Mouse (Mus musculus): ENCODE measurements around the gene 4933403O08Rik. TPM values are rescaled to one million over a fixed set of nuclear protein-coding genes. Genes with fewer than 3 reads are reported as not detected.

4933403O08Rik gene
- total RNA-seq (2021) (not detected), polyA plus RNA-seq (2012; rRNA removed) (not detected in 2 replicates)
- long read RNA-seq: 0 reads

GRCm38 (mm10) chrX:112238749-112239148, at the start of gene 4933403O08Rik:
TSS of gene 4933403O08Rik (plus strand) at chrX:112239049.
- H3K4me3 ChIP-seq: no peak within 1 kb of the TSS
- WGBS: 83% methylated on average over 3 of the region's 3 CpGs
- H3K27ac ChIP-seq: no peak within 1 kb of the TSS
- H3K9ac ChIP-seq (ENCODE audit: low read depth, low read length): no peak within 1 kb of the TSS
- TF ChIP-seq CTCF (IDR thresholded peaks at IDR 0.05): no peak
- TF ChIP-seq POLR2A (IDR thresholded peaks at IDR 0.05; ENCODE audit: insufficient read depth, low read depth, low read length): no peak
- TF ChIP-seq EP300 (IDR thresholded peaks at IDR 0.05; ENCODE audit: insufficient read depth, low read depth, low read length): no peak
- no peaks in the 10 kb centered on the region for H3K36me3 ChIP-seq (ENCODE audit: control insufficient read depth, insufficient read depth, low read length)
- intact Hi-C loops (cut with DNase I): no loop called here
- DNase-seq: no peak
- H3K4me1 ChIP-seq (ENCODE audit: control insufficient read depth, insufficient read depth, low read length): no peaks in the 10 kb centered on the region
- no peaks in the 10 kb centered on the region for H3K27me3 ChIP-seq (ENCODE audit: control insufficient read depth, insufficient read depth, low read length)
- no peaks in the 10 kb centered on the region for H3K79me2 ChIP-seq (replicated peaks; ENCODE audit: control insufficient read depth, insufficient read depth, low read length)

- Histone ChIP-seq H3K4me1 (ENCODE audit: control insufficient read depth, insufficient read depth, low read length) (no peaks in the 10 kb centered on the region), H3K27ac (no peak overlapping the region), H3K9ac (ENCODE audit: low read depth, low read length) (no peak overlapping the region), H3K36me3 (ENCODE audit: control insufficient read depth, insufficient read depth, low read length) (no peaks in the 10 kb centered on the region), H3K79me2 (replicated peaks; ENCODE audit: control insufficient read depth, insufficient read depth, low read length) (no peaks in the 10 kb centered on the region), H3K27me3 (ENCODE audit: control insufficient read depth, insufficient read depth, low read length) (no peaks in the 10 kb centered on the region), H3K4me3 (no peak overlapping the region)
- intact Hi-C loops (cut with DNase I): no loop called here
- DNase-seq: no peak
- WGBS: 74% methylated on average over 1 of the region's 1 CpGs
- TF ChIP-seq CTCF (IDR thresholded peaks at IDR 0.05): no peak
These were observed 4.1 kb downstream of the 4933403O08Rik start for GRCm38 (mm10) chrX:112242916-112243315.

GRCm38 (mm10) chrX:112255513-112255912, 16.7 kb downstream of the 4933403O08Rik start:
- Histone ChIP-seq H3K27me3 (ENCODE audit: control insufficient read depth, insufficient read depth, low read length) (no peaks in the 10 kb centered on the region), H3K27ac (no peak overlapping the region), H3K79me2 (replicated peaks; ENCODE audit: control insufficient read depth, insufficient read depth, low read length) (no peaks in the 10 kb centered on the region), H3K36me3 (ENCODE audit: control insufficient read depth, insufficient read depth, low read length) (no peaks in the 10 kb centered on the region), H3K4me3 (no peak overlapping the region), H3K4me1 (ENCODE audit: control insufficient read depth, insufficient read depth, low read length) (no peaks in the 10 kb centered on the region), H3K9ac (ENCODE audit: low read depth, low read length) (no peak overlapping the region)
- intact Hi-C loops (cut with DNase I): no loop called here
- WGBS: 31% methylated on average over 2 of the region's 2 CpGs
- DNase-seq: no peak
- TF ChIP-seq POLR2A (IDR thresholded peaks at IDR 0.05; ENCODE audit: insufficient read depth, low read depth, low read length) (no peak), EP300 (IDR thresholded peaks at IDR 0.05; ENCODE audit: insufficient read depth, low read depth, low read length) (no peak), CTCF (IDR thresholded peaks at IDR 0.05) (no peak)

GRCm38 (mm10) chrX:112273550-112273949, 34.7 kb downstream of the 4933403O08Rik start:
- no peaks in the 10 kb centered on the region for H3K4me1 ChIP-seq (ENCODE audit: control insufficient read depth, insufficient read depth, low read length)
- H3K27me3 ChIP-seq (ENCODE audit: control insufficient read depth, insufficient read depth, low read length): no peaks in the 10 kb centered on the region
- no peak overlapping the region for H3K9ac ChIP-seq (ENCODE audit: low read depth, low read length)
- H3K4me3 ChIP-seq: no peak overlapping the region
- no peak for DNase-seq
- no peaks in the 10 kb centered on the region for H3K79me2 ChIP-seq (replicated peaks; ENCODE audit: control insufficient read depth, insufficient read depth, low read length)
- 63% methylated on average over 1 of the region's 1 CpGs for WGBS
- H3K36me3 ChIP-seq (ENCODE audit: control insufficient read depth, insufficient read depth, low read length): no peaks in the 10 kb centered on the region
- no peak for TF ChIP-seq POLR2A (IDR thresholded peaks at IDR 0.05; ENCODE audit: insufficient read depth, low read depth, low read length)
- no peak for TF ChIP-seq EP300 (IDR thresholded peaks at IDR 0.05; ENCODE audit: insufficient read depth, low read depth, low read length)
- no peak for TF ChIP-seq CTCF (IDR thresholded peaks at IDR 0.05)
- intact Hi-C loops (cut with DNase I): no loop called here
- no peak overlapping the region for H3K27ac ChIP-seq

Other genes with a start within 250 kb of the 4933403O08Rik start
- not detected for gene Tex16, start 228.0 kb upstream of the 4933403O08Rik start, total RNA-seq (2021)
- gene Tex16, start 228.0 kb upstream of the 4933403O08Rik start, polyA plus RNA-seq (2012; rRNA removed): not detected in 2 replicates
- 10 to 100 TPM; 60.0 to 66.6 TPM for gene Apool, start 72.3 kb downstream of the 4933403O08Rik start, total RNA-seq (2021)
- 16.2 and 34.1 TPM in 2 replicates for gene Apool, start 72.3 kb downstream of the 4933403O08Rik start, polyA plus RNA-seq (2012; rRNA removed)
- gene Satl1, start 167.7 kb downstream of the 4933403O08Rik start, total RNA-seq (2021): not detected
- not detected in 2 replicates for gene Satl1, start 167.7 kb downstream of the 4933403O08Rik start, polyA plus RNA-seq (2012; rRNA removed)

Measured in heart, adult 2 months (tissue).